Mouse (Mus musculus) forebrain, embryonic 14.5 days (tissue): ENCODE measurements around the gene Prex1. TPM values are rescaled to one million over a fixed set of nuclear protein-coding genes. Genes with fewer than 3 reads are reported as not detected.

Experiments used
- ATAC-seq: fragments of 200-750 bp; cut with Nextera tagmentation; 2 replicates; pipeline ENCODE4 v1.8.0; 2017; ENCODE audit warnings: mild to moderate bottlenecking, moderate library complexity
- DNase-seq: peaks from one replicate; pipeline ENCODE4 v3.0.0-alpha.2; 2015; ENCODE audit warnings: low spot score
- H3K27ac ChIP-seq: fragments of 300-500 bp; sonication (generic); 2 replicates; pipeline ENCODE4 v1.5.1; 2014; ENCODE audit warnings: low read depth, mild to moderate bottlenecking, control low read depth, low read length, moderate library complexity
- H3K27me3 ChIP-seq: fragments of 300-500 bp; sonication (generic); replicated peaks from 2 replicates; pipeline ENCODE4 v1.6.1; 2014; ENCODE audit warnings: low read length, control low read depth, mixed read lengths; ENCODE audit not compliant: control insufficient read depth, insufficient read depth
- H3K36me3 ChIP-seq: fragments of 300-500 bp; sonication (generic); 2 replicates; pipeline ENCODE4 v1.6.1; 2014; ENCODE audit warnings: low read length, control low read depth; ENCODE audit not compliant: control insufficient read depth, insufficient read depth
- H3K4me1 ChIP-seq: fragments of 300-500 bp; sonication (generic); 2 replicates; pipeline ENCODE4 v1.6.1; 2014; ENCODE audit warnings: antibody characterized with exemption, low read length, control low read depth; ENCODE audit not compliant: control insufficient read depth, insufficient read depth
- H3K4me2 ChIP-seq: fragments of 300-500 bp; sonication (generic); 2 replicates; pipeline ENCODE4 v1.6.1; 2014; ENCODE audit warnings: mild to moderate bottlenecking, control low read depth, low read length
- H3K4me3 ChIP-seq: fragments of 300-500 bp; sonication (generic); 2 replicates; pipeline ENCODE4 v1.5.1; 2014; ENCODE audit warnings: low read depth, low read length, control low read depth
- H3K9ac ChIP-seq: fragments of 300-500 bp; sonication (generic); 2 replicates; pipeline ENCODE4 v1.6.1; 2014; ENCODE audit warnings: mild to moderate bottlenecking, low read length, control low read depth, moderate library complexity
- H3K9me3 ChIP-seq: fragments of 300-500 bp; sonication (generic); replicated peaks from 2 replicates; pipeline ENCODE4 v1.6.1; 2016; ENCODE audit warnings: low read length, control low read depth, mixed read lengths; ENCODE audit not compliant: control insufficient read depth
- WGBS: fragments of 180-500 bp; shearing (Covaris S2); extraction: QIAGEN DNeasy Blood & Tissue Kit; methylation state at CpG from one replicate; pipeline ENCODE4 v1.1.7; 2014; 5-methylcytosine and 5-hydroxymethylcytosine counted together
- polyA plus RNA-seq: library from polyadenylated mRNA; unstranded; fragments of >200 nt; fragmentation: Nextera tagmentation; extraction: Ambion mirVana; gene quantifications from 2 replicates; pipeline ENCODE4 v1.2.1, GENCODE M21; 2014

The Prex1 gene
- polyA plus RNA-seq, 1 experiment from 2014 or later = 28.4 TPM

DNA sequence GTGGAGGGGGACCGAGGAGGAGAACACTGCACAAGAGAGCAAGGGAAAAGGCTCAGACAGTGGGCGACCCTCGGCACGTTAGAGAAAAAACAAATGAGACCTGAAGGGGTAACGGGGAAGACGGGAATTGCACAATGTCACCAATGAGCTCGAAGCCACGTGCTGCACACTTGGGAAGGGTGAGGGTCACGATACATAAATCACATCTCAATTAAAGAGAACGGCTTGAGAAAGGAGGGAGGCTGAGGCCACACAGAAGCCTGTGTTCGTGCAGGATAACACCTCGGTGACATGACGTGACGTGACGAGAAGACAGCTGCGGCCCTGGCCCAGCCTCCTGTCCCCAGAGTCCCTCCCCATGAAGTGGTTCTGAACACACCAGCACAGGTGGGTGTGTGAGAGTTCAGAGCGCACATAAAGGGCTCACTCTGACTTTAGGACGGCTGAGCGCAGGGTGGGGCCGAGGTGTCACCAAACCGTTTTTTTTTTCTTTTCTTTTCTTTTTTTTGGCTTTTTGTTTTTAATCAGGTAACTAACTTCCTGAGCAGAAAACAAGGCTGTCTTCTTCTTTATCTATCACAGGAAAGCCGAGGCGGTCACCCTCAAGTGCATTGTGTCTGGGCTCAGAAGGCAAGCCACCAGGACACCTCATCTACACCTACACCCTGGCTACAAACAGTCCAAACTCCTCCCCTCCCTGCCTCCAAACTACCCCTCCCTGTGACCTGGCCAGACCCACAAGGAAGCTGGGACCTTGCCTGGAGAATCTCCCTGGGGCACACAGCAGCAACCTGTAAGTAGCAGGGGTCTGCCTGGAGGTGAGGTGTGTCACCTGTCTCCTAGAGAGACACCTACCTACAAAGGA is 12.2 kb downstream of the Prex1 start:
- DNase-seq (no peak), ATAC-seq (no peak)
- H3K27me3 ChIP-seq = no peaks in the 10 kb centered on the region
- no peak overlapping the region for H3K27ac ChIP-seq
- H3K36me3 ChIP-seq = peaks cover 6% of the 10 kb centered on the region; the same call in 1 of the 2 replicates
- no peaks in the 10 kb centered on the region for H3K9me3 ChIP-seq
- H3K4me2 ChIP-seq = no peak overlapping the region
- WGBS = 73% methylated on average over 23 of the region's 23 CpGs
- H3K4me1 ChIP-seq = no peaks in the 10 kb centered on the region
- H3K9ac ChIP-seq = no peak overlapping the region
- no peak overlapping the region for H3K4me3 ChIP-seq

DNA sequence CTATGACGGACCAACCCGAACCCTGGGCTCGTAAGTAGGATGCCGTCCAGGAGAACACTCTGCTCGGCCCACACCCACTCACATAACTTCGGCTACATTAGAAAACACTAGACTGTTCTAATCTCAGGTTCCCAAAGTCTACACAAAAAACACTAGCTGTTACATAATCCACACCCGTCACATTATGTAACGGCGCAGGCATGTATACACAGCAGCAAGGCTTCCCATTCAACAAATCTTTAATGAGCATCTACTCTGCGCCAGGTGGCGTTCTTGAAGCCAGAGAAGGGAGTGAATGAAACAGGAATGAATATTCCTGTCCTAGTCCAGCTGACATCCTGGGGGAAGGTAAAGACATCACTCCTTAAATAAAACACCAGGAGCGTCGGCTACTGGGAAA is 12.9 kb downstream of the Prex1 start:
- Histone ChIP-seq H3K9me3 (no peaks in the 10 kb centered on the region), H3K4me2 (no peak overlapping the region), H3K27ac (no peak overlapping the region), H3K36me3 (peaks cover 6% of the 10 kb centered on the region; the same call in 1 of the 2 replicates), H3K27me3 (no peaks in the 10 kb centered on the region), H3K4me1 (no peaks in the 10 kb centered on the region), H3K9ac (no peak overlapping the region), H3K4me3 (no peak overlapping the region)
- ATAC-seq (no peak), DNase-seq (no peak)
- WGBS = 80% methylated on average over 13 of the region's 13 CpGs

DNA sequence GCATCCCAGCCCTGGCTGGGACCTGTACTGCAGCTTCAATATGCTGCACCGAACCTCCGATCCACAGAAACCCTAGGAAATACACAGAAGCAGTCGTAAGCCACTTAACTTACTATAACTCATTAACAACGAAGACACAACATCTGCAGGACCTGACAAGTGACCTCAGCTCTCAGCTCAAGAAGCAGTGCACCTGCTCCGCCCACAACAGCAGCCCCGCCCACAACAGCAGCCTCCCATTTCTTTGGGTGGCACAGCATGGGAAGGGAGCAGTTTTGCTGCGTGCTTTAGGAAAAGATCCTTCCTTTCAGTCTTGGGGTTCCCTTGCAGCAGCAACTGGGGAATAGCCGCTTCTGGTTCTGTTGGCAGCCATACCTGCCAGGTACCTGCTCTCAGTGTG is 13.5 kb downstream of the Prex1 start:
- no peak for ATAC-seq
- 52% methylated on average over 8 of the region's 8 CpGs for WGBS

GRCm38 (mm10) chr2:166699552-166699951 is 14.1 kb downstream of the Prex1 start:
- no peak for DNase-seq
- H3K27ac ChIP-seq = no peak overlapping the region
- no peaks in the 10 kb centered on the region; the same call in 1 of the 2 replicates for H3K36me3 ChIP-seq
- no peaks in the 10 kb centered on the region for H3K4me1 ChIP-seq
- H3K9ac ChIP-seq = no peak overlapping the region
- no peaks in the 10 kb centered on the region for H3K9me3 ChIP-seq
- WGBS = 97% methylated on average over 5 of the region's 5 CpGs
- no peak for ATAC-seq
- H3K27me3 ChIP-seq = no peaks in the 10 kb centered on the region
- no peak overlapping the region for H3K4me3 ChIP-seq
- no peak overlapping the region for H3K4me2 ChIP-seq

More for the DNA sequence above, 13.5 kb downstream of the Prex1 start:
- Histone ChIP-seq H3K36me3 (peaks cover under 1% of the 10 kb centered on the region; the same call in 1 of the 2 replicates), H3K4me1 (no peaks in the 10 kb centered on the region), H3K4me2 (no peak overlapping the region), H3K27ac (no peak overlapping the region), H3K4me3 (no peak overlapping the region), H3K9ac (no peak overlapping the region), H3K9me3 (no peaks in the 10 kb centered on the region), H3K27me3 (no peaks in the 10 kb centered on the region)
- no peak for DNase-seq

GRCm38 (mm10) chr2:166694616-166695015 is 19.0 kb downstream of the Prex1 start:
- DNase-seq = no peak
- WGBS = 85% methylated on average over 2 of the region's 2 CpGs
- Histone ChIP-seq H3K9ac (no peak overlapping the region), H3K4me1 (peaks cover 17% of the 10 kb centered on the region), H3K27ac (no peak overlapping the region), H3K27me3 (no peaks in the 10 kb centered on the region), H3K9me3 (no peaks in the 10 kb centered on the region; the same call in 1 of the 2 replicates), H3K4me2 (no peak overlapping the region), H3K36me3 (no peaks in the 10 kb centered on the region), H3K4me3 (no peak overlapping the region)
- no peak for ATAC-seq

DNA sequence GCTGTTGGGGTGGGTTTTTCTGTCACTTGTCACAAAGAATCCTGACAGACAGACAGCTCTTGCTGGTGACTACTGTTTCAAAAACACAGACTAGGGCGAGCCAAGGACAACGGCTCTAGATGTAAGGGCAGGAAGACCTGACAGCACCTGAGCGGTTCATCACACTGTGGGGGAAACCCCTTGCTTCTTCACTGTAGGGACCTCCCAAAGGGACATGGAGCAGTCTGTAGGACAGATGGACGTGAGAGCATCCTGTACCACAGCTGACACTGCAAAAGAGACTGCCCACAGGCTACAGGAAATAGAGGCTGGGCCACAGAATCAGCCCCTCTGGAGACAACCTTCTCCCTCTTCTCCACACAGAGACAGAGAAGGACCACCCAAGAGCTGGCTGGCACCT is 20.2 kb downstream of the Prex1 start:
- H3K9me3 ChIP-seq = no peaks in the 10 kb centered on the region; the same call in 1 of the 2 replicates
- no peaks in the 10 kb centered on the region for H3K36me3 ChIP-seq
- DNase-seq = no peak
- WGBS = 92% methylated on average over 4 of the region's 4 CpGs
- ATAC-seq = no peak
- no peak overlapping the region for H3K9ac ChIP-seq
- H3K27ac ChIP-seq = peak overlapping the region; percentile 59; the same call in 1 of the 2 replicates
- H3K27me3 ChIP-seq = no peaks in the 10 kb centered on the region
- no peak overlapping the region for H3K4me2 ChIP-seq
- no peak overlapping the region for H3K4me3 ChIP-seq
- peaks cover 17% of the 10 kb centered on the region for H3K4me1 ChIP-seq

DNA sequence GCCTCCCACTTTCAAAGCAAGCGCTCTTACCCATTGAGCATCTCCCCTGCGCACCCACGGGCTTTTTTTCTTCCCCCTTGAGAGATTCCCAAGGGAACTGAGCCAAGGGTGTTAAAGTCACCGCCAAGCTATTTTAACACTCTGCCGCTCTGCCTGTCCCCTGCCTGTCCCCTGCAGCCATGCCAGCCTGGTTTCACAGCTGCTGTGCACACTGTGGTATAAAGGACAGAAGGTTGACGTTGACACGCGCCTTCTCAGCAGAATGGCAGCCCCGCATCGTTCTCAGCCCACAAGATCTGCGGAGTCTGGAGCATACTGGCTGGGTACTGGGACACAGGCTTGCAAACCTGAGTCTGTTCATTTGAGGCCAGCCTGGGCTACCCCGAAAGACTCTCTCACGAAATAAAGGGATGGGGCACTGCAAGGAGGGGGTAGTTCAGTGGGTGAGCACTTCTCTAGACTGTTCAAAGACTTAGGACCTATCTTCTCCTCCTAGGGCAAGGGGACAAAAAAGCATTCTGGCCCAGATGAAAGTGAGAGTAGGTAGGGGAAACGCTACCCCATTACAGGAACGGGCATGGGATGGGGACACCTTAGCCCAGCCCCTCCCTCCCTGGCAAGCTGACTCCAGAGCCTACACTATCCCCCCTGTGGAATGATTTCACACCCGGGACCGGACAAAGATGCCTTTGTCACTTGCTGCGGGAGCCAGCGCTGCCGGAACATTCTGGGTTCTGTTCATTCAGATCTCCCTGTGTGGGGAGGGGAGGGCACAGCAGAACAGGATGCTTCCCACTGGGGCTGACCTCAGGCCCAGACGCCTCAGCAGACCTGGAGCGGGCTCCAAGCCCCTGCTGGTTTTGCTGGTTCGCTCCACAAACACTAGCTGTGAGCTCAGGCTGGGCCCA is 21.8 kb downstream of the Prex1 start:
- H3K27me3 ChIP-seq = no peaks in the 10 kb centered on the region

DNA sequence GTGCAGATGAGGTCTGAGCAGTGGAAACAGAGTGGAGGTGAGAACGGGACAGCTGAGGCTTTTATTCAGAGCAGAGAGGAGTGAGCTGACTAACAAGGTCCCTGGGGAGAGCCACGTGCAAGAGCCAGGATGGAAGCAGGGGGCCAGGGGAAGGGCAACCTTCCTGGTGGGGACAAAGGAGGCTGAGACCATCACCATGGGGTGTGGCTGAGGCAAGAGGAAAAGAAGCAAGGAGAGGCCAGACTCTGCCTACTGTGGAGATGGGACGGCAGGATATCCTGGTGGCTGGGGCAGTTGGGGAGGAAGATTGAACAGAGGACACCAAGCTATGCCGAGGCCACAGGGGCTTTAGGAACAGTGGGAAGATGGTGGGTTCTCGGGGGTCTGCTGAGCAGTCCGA is 26.7 kb downstream of the Prex1 start:
- ATAC-seq (no peak), DNase-seq (no peak)
- Histone ChIP-seq H3K4me3 (no peak overlapping the region), H3K36me3 (no peaks in the 10 kb centered on the region), H3K27me3 (no peaks in the 10 kb centered on the region), H3K4me2 (no peak overlapping the region), H3K9me3 (no peaks in the 10 kb centered on the region), H3K4me1 (peaks cover 36% of the 10 kb centered on the region), H3K9ac (no peak overlapping the region), H3K27ac (peak overlapping the region; percentile 70)
- WGBS = 34% methylated on average over 6 of the region's 6 CpGs

More for the DNA sequence above, 21.8 kb downstream of the Prex1 start:
- ATAC-seq (peak; percentile 75), DNase-seq (peak; percentile 76)
- Histone ChIP-seq H3K4me2 (no peak overlapping the region), H3K36me3 (no peaks in the 10 kb centered on the region), H3K4me1 (peaks cover 19% of the 10 kb centered on the region), H3K4me3 (no peak overlapping the region), H3K27ac (peak overlapping the region; percentile 87), H3K9ac (peak overlapping the region; percentile 4; the same call in 1 of the 2 replicates), H3K9me3 (no peaks in the 10 kb centered on the region; the same call in 1 of the 2 replicates)
- WGBS = 33% methylated on average over 23 of the region's 23 CpGs
